Mouse (Mus musculus) stomach, embryonic 15.5 days (tissue): ENCODE results near the gene Mrps16. TPM values are rescaled to one million over a fixed set of nuclear protein-coding genes. Genes with fewer than 3 reads are reported as not detected.
A peak's percentile ranks its signal among the peaks of the same experiment; 100 is the strongest.

Experiments used
- ATAC-seq: fragments of 200-750 bp; cut with Nextera tagmentation; 2 replicates; pipeline ENCODE4 v1.8.0; 2017; ENCODE audit warnings: low read depth, moderate number of reproducible peaks, moderate TSS enrichment; ENCODE audit not compliant: insufficient read depth, low FRiP score
- H3K27ac ChIP-seq: fragments of 300-500 bp; sonication (generic); 2 replicates; pipeline ENCODE4 v1.5.1; 2015; ENCODE audit warnings: mild to moderate bottlenecking, inconsistent platforms
- H3K27me3 ChIP-seq: fragments of 300-500 bp; sonication (generic); replicated peaks from 2 replicates; pipeline ENCODE4 v1.6.1; 2015; ENCODE audit warnings: inconsistent platforms
- H3K36me3 ChIP-seq: fragments of 300-500 bp; sonication (generic); 2 replicates; pipeline ENCODE4 v1.6.1; 2015; ENCODE audit warnings: inconsistent platforms
- H3K4me1 ChIP-seq: fragments of 300-500 bp; sonication (generic); 2 replicates; pipeline ENCODE4 v1.6.1; 2015; ENCODE audit warnings: inconsistent platforms
- H3K4me2 ChIP-seq: fragments of 300-500 bp; sonication (generic); 2 replicates; pipeline ENCODE4 v1.6.1; 2015; ENCODE audit warnings: mild to moderate bottlenecking, inconsistent platforms
- H3K4me3 ChIP-seq: fragments of 300-500 bp; sonication (generic); replicated peaks from 2 replicates; pipeline ENCODE4 v1.5.1; 2015; ENCODE audit warnings: inconsistent platforms
- H3K9ac ChIP-seq: fragments of 300-500 bp; sonication (generic); 2 replicates; pipeline ENCODE4 v1.6.1; 2015; ENCODE audit warnings: inconsistent platforms
- H3K9me3 ChIP-seq: fragments of 300-500 bp; sonication (generic); 2 replicates; pipeline ENCODE4 v1.6.1; 2016; ENCODE audit warnings: inconsistent platforms
- whole genome bisulfite sequencing: fragments of 180-500 bp; shearing (Covaris S2); methylation state at CpG from one replicate; pipeline ENCODE4 v1.1.7; 2015; 5-methylcytosine and 5-hydroxymethylcytosine counted together
- polyA plus RNA-seq: library from polyadenylated mRNA; unstranded; fragments of >200 nt; fragmentation: Nextera tagmentation; extraction: Ambion mirVana; gene quantifications from 2 replicates; pipeline ENCODE4 v1.2.1, GENCODE M21; 2015

Mrps16 gene
- polyA plus RNA-seq = 85.2 and 90.9 TPM in 2 replicates

DNA sequence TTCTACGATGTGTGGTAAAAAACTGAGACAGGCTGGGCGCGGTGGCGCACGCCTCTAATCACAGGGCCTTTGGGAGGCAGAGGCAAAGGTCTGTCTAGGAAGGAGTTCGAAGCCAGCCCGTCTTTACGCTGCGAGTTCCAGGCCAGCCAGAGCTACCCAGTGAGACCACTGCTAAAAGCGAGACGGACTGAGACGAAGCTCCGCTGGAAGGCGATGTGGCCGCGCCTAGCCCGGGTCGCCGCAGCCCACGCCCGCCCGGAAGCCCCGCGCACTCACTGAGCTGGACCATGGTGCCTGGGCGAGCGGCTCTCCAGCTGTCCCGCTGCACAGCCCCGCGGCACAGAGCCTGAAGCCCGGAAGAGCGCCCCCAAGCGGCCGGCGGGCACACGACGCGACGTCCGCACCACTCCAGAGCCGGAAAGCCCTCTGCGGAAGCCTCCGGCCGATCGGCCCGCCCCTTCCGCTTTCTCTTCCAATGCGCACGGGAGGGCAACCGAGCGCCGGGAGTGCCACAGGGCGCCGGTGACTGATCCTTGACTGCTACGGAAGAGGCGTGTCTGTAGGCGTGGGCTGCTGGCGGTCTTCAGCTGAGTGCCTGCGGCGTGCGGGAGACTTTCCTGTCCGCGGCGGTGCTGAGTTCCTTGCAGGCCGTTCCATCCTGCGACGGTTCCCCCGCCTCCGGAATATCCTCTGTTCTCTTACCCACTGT is at the start of gene Mrps16:
Mrps16 (minus strand) TSS at position 430 of the 709 bp plus-strand sequence.
- Histone ChIP-seq H3K4me3 (peak within 1 kb of the TSS; percentile 73), H3K27me3 (no peaks in the 10 kb centered on the region), H3K27ac (peak within 1 kb of the TSS; percentile 88), H3K36me3 (no peaks in the 10 kb centered on the region; the same call in 1 of the 2 replicates), H3K9ac (peak within 1 kb of the TSS; percentile 85), H3K4me2 (peak within 1 kb of the TSS; percentile 59), H3K9me3 (no peaks in the 10 kb centered on the region), H3K4me1 (0 out of 2 replicates have a peak, but pooled peaks cover 3% of the 10 kb centered on the region)
- 0% methylated on average over 68 of the region's 68 CpGs for WGBS
- peak; percentile 96 for ATAC-seq

DNA sequence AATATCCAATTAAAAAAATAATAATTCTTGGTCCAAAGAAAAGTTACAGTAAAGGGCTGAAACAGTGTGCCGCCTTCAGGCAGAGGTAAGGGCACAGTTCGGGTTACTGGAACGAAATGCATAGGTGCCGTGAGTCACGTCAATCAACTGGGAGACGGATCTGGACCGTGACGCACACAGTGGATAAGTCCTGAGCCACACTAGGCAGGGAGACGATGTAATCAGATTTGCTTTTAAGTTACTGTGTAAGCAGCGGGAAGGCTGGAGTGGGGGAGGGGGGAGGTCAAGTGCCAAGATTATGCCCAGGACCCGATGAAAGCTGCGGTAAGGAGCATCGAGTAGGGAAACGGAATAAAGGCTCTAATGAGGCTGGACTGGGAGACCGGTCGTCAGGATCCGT is 48.8 kb upstream of the Mrps16 start:
- H3K27me3 ChIP-seq = no peaks in the 10 kb centered on the region
- 70% methylated on average over 17 of the region's 17 CpGs for WGBS
- H3K4me2 ChIP-seq = no peak overlapping the region
- no peak overlapping the region for H3K4me3 ChIP-seq
- no peaks in the 10 kb centered on the region for H3K9me3 ChIP-seq
- no peak for ATAC-seq
- no peaks in the 10 kb centered on the region for H3K4me1 ChIP-seq
- no peak overlapping the region for H3K27ac ChIP-seq
- no peak overlapping the region for H3K9ac ChIP-seq
- H3K36me3 ChIP-seq = no peaks in the 10 kb centered on the region

DNA sequence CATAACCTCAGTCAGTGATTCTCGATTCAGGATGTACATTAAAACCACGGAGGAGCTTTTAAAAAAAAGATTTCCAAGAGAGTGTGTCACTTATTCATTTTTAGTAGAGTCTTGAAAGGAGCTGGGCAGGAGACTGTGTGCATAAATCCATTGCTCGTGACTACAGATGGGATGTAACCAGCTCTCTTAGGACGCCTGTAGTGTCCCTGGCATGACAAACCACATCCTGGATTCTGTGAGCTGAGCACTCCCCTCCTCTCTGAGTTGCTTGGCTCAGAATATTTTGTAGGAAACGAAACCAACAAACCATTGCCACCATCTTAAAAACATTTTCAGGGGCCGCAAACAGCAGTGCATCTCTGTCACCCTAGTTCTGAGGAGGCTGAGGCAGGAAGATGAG is 43.5 kb upstream of the Mrps16 start:
- H3K9ac ChIP-seq = no peak overlapping the region
- H3K27me3 ChIP-seq = no peaks in the 10 kb centered on the region
- 64% methylated on average over 6 of the region's 6 CpGs for WGBS
- H3K36me3 ChIP-seq = no peaks in the 10 kb centered on the region
- no peak overlapping the region for H3K27ac ChIP-seq
- H3K9me3 ChIP-seq = no peaks in the 10 kb centered on the region
- H3K4me3 ChIP-seq = no peak overlapping the region
- no peak overlapping the region for H3K4me2 ChIP-seq
- H3K4me1 ChIP-seq = no peaks in the 10 kb centered on the region
- ATAC-seq = no peak

DNA sequence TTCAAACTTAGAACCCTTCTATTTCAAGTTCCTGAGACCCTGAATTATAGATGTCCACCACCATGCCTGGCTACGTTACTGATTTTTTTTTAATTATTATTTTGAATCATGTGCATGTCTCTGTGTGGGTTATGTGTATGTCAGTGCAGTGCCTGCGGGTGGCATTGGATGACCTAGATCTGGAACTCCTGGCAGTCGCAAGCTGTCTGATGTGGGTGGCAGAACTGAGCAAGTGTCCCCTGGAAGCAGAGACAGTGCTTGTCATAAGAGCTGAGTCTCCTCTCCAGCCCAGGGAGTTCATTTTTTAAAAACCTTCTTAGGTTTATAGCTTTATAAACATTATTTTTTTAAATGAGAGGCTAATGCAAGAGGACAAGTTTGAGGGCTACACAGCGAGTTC is 39.0 kb upstream of the Mrps16 start:
- H3K4me1 ChIP-seq = no peaks in the 10 kb centered on the region
- no peak for ATAC-seq
- 84% methylated on average over 4 of the region's 4 CpGs for WGBS
- no peak overlapping the region for H3K27ac ChIP-seq
- no peaks in the 10 kb centered on the region for H3K36me3 ChIP-seq
- no peak overlapping the region for H3K4me2 ChIP-seq
- H3K9ac ChIP-seq = no peak overlapping the region
- no peak overlapping the region for H3K4me3 ChIP-seq
- H3K9me3 ChIP-seq = no peaks in the 10 kb centered on the region
- no peaks in the 10 kb centered on the region for H3K27me3 ChIP-seq

DNA sequence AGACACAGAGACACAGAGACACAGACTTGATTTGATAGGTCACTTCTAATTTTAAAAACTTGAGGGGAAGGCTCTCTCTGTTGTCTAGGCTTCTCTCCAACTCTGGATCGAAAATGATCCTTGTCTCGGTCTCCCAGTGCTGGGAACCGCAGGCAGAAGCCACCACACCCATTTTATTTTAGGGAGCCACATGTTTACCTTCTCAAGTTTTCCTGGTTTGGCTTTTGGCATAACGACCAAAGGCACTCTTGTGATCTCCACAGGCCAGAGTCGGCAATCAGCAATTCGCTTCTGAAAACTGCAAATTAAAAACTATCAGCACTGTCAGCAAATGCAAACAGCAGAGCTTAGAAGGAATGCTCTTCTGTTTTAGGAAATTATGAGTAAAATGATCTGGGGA is 38.3 kb upstream of the Mrps16 start:
- Histone ChIP-seq H3K9ac (no peak overlapping the region), H3K4me1 (no peaks in the 10 kb centered on the region), H3K27ac (no peak overlapping the region), H3K27me3 (no peaks in the 10 kb centered on the region), H3K4me3 (no peak overlapping the region), H3K4me2 (no peak overlapping the region), H3K9me3 (no peaks in the 10 kb centered on the region), H3K36me3 (no peaks in the 10 kb centered on the region)
- no peak for ATAC-seq
- 71% methylated on average over 6 of the region's 6 CpGs for WGBS

DNA sequence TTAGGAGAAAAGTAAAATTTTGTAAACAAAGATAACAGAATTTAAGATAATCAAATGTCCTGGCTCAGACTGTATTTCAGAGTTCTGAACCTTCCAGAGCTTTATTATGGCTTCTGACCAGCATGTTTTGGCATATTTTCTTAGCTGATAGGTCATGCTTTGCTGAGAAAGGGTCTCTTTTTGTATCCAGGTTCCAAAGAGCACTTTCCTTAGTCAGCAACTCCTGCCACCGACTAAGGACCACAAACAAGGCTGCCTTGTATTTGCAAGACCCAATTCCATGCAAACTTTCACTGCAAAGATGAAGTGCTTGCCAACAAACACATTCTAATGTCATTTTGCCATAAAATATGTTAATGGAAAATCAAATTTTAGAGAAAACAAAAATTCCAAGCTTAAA is 36.4 kb upstream of the Mrps16 start:
- Histone ChIP-seq H3K9me3 (no peaks in the 10 kb centered on the region), H3K4me1 (no peaks in the 10 kb centered on the region), H3K4me3 (no peak overlapping the region), H3K36me3 (no peaks in the 10 kb centered on the region), H3K27ac (no peak overlapping the region), H3K9ac (no peak overlapping the region), H3K4me2 (no peak overlapping the region), H3K27me3 (no peaks in the 10 kb centered on the region)
- no peak for ATAC-seq
- 56% methylated on average over 1 of the region's 1 CpGs for WGBS

DNA sequence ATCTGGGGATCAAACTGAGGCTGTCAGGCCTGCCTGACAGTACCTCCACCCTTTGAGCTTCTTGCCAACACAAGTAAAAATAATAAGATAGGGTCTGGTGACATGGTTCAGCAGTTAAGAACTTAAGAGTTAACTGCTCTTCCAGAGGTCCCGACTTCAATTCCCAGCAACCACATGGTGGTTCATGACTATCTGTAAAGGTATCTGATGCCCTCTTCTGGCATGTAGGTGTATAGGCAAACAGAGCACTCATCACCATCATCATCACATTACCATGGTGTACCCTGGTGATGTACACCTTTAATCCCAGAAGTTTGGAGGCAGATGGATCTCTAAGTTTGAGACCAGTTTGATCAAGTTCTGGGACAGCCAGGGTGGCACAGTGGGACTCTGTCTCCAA is 35.2 kb upstream of the Mrps16 start:
- Histone ChIP-seq H3K9ac (no peak overlapping the region), H3K27ac (no peak overlapping the region), H3K4me2 (no peak overlapping the region), H3K36me3 (no peaks in the 10 kb centered on the region), H3K4me1 (no peaks in the 10 kb centered on the region), H3K9me3 (no peaks in the 10 kb centered on the region), H3K4me3 (no peak overlapping the region), H3K27me3 (no peaks in the 10 kb centered on the region)
- ATAC-seq = no peak
- WGBS = 23% methylated on average over 1 of the region's 1 CpGs

DNA sequence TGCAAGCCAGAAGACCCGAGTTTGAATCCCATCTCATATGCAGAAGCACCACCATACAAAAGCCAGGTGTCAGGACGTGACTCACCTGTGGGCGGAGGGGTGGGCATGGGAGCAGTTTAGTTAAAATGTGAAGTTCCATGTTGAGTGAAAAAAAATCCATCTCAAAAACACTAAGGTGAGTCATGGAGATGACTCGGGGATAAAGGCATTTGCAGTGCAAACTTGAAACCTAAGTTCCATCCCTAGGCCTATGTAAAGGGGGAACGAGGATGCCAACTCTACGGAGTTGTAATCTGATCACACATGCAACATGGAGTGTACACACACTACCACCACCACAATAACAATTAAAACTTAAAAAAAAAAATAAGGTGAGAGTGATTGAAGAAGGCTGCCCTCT is 29.6 kb upstream of the Mrps16 start:
- no peak overlapping the region for H3K9ac ChIP-seq
- H3K27ac ChIP-seq = no peak overlapping the region
- H3K4me3 ChIP-seq = no peak overlapping the region
- no peaks in the 10 kb centered on the region for H3K27me3 ChIP-seq
- H3K36me3 ChIP-seq = no peaks in the 10 kb centered on the region
- no peaks in the 10 kb centered on the region for H3K9me3 ChIP-seq
- WGBS = 87% methylated on average over 6 of the region's 6 CpGs
- no peak overlapping the region for H3K4me2 ChIP-seq
- H3K4me1 ChIP-seq = no peaks in the 10 kb centered on the region
- no peak for ATAC-seq

DNA sequence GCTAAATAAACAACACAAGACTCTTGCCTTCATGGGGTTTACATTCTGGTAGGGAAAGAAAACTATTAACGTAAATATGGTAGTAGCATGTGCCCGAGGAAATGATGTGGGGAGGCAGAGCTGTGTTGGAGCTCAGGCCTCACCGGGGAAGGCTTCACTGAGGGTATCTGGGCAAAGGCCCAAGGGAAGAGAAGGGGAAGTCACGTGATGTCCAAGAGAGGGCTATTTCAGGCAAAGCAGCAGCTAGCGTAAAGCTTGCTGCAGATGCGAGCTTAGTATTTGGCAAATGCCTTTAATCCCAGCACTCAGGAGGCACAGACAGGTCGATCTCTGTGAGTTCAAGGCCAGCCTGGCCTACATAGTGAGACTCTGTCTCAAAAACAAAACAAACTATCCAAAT is 28.8 kb upstream of the Mrps16 start:
- WGBS = 67% methylated on average over 7 of the region's 7 CpGs

DNA sequence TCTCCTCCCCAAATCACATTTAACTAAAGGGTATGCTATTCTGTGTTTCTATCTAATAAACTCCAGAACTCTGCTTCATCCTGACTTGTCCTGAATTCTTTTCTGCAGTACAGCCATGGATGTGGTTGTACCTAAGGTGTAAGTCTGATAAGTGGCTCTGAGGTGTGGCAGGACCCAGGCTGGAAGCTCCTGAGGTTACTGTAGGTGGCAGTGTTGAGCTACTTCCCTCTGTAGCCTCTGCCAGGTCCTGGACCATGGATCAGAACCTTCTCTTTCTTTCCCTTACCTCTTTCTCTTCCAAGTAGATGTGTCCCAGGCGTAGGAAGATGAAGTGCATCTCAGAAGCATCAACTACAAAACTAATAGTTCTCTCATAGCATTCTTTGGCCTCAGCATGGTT is 6.6 kb upstream of the Mrps16 start:
- Histone ChIP-seq H3K27me3 (no peaks in the 10 kb centered on the region), H3K9ac (no peak overlapping the region), H3K27ac (no peak overlapping the region), H3K9me3 (no peaks in the 10 kb centered on the region), H3K36me3 (no peaks in the 10 kb centered on the region), H3K4me1 (no peaks in the 10 kb centered on the region), H3K4me2 (no peak overlapping the region), H3K4me3 (no peak overlapping the region)
- 64% methylated on average over 1 of the region's 1 CpGs for WGBS
- peak; percentile 63; the same call in 1 of the 2 replicates for ATAC-seq

More for the DNA sequence above, 28.8 kb upstream of the Mrps16 start:
- no peak overlapping the region for H3K27ac ChIP-seq
- no peaks in the 10 kb centered on the region for H3K36me3 ChIP-seq
- no peaks in the 10 kb centered on the region for H3K4me1 ChIP-seq
- no peak overlapping the region for H3K4me2 ChIP-seq
- H3K27me3 ChIP-seq = no peaks in the 10 kb centered on the region
- no peaks in the 10 kb centered on the region for H3K9me3 ChIP-seq
- H3K4me3 ChIP-seq = no peak overlapping the region
- no peak for ATAC-seq
- H3K9ac ChIP-seq = no peak overlapping the region

DNA sequence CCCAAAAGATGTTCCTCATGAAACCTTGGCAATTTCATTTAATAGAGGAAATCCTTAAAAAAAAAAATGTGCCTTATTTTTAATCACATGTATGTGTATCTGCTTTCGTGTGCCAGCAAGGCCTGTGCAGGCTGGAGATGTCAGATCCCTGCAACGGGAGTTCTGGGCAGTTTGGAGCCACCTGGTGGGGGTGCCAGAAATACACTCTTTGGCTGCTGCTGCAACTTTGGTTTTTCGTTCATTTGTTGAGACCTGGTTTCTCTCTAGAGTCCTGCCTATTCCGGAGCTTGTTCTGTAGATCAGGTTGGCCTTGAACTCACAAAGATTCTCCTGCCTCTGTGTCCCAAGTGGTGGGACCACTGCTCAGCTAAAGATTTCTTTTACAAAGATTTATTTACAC is 5.4 kb upstream of the Mrps16 start:
- Histone ChIP-seq H3K36me3 (no peaks in the 10 kb centered on the region), H3K4me1 (0 out of 2 replicates have a peak, but pooled peaks cover 3% of the 10 kb centered on the region), H3K4me3 (no peak overlapping the region), H3K27ac (no peak overlapping the region), H3K27me3 (no peaks in the 10 kb centered on the region), H3K9ac (no peak overlapping the region), H3K9me3 (no peaks in the 10 kb centered on the region), H3K4me2 (no peak overlapping the region)
- no peak for ATAC-seq
- WGBS = 42% methylated on average over 4 of the region's 4 CpGs

DNA sequence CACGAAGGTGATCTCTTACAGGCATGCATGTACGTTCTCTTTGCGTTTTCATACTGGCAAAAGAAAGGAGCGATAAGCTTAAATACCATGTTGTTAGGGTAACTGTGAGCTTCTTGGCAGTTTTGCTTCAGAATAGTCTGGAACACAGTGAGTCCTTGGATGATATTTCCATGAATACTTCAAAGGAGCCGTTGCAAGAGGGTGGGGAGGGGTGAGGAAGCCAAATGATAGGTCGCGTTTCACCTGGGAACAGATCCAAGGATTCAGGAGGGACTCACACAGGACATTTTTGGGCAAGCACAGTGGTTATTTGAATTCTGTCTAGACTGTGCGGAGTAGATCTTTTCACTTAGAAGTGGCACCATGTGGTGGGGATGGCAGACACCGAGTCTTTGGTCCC is 3.8 kb upstream of the Mrps16 start:
- H3K4me1 ChIP-seq = 0 out of 2 replicates have a peak, but pooled peaks cover 3% of the 10 kb centered on the region

More for the DNA sequence above, 3.8 kb upstream of the Mrps16 start:
- no peak for ATAC-seq
- Histone ChIP-seq H3K4me3 (no peak overlapping the region), H3K27ac (no peak overlapping the region), H3K9ac (no peak overlapping the region), H3K4me2 (no peak overlapping the region), H3K36me3 (no peaks in the 10 kb centered on the region), H3K27me3 (no peaks in the 10 kb centered on the region), H3K9me3 (no peaks in the 10 kb centered on the region)
- 81% methylated on average over 9 of the region's 9 CpGs for WGBS
